Comparison of ENCODE assay signal across 9 mouse cellular contexts in genomic region chr8:70488931-70489470, GRCm38 (mm10). TPM values are rescaled to one million over a fixed set of nuclear protein-coding genes. Genes with fewer than 3 reads are reported as not detected.
DNase-seq lines count a peak whose midpoint lies in the region; ATAC-seq and TF ChIP-seq lines count a peak whose summit lies in the region.
"Had no signal": no experiment of that assay in that cellular context is flagged by ENCODE, and none has a peak within 500 bp of the region (broad histone marks: within the 10 kb centered on the region; RNA-seq: fewer than 3 reads in every experiment).

No protein-coding gene starts in this region.

- intact Hi-C loops in heart, postnatal 25 days (cut with DNase I): no loop called here

- peak overlapping the region; percentile 46; the same call in 1 of the 2 replicates for H3K9ac ChIP-seq in heart, embryonic 11.5 days (ENCODE audit: low read depth, low read length)
- H3K9ac ChIP-seq in hindbrain, embryonic 12.5 days: no peak overlapping the region
- H3K9ac ChIP-seq in midbrain, embryonic 11.5 days (ENCODE audit: low read length): no peak overlapping the region

- no peak overlapping the region for H3K27ac ChIP-seq in heart, embryonic 11.5 days (ENCODE audit: low read depth, low read length)
- H3K27ac ChIP-seq in hindbrain, embryonic 12.5 days: no peak overlapping the region
- no peak overlapping the region for H3K27ac ChIP-seq in midbrain, embryonic 11.5 days (ENCODE audit: low read depth, low read length)

- no peaks in the 10 kb centered on the region for H3K9me3 ChIP-seq in heart, embryonic 11.5 days (replicated peaks; ENCODE audit: control insufficient read depth, low read length)
- H3K9me3 ChIP-seq in E14TG2a.4 (ENCODE audit: low read length): no peaks in the 10 kb centered on the region
- no peaks in the 10 kb centered on the region for H3K9me3 ChIP-seq in hindbrain, embryonic 12.5 days (replicated peaks)
- H3K9me3 ChIP-seq in midbrain, embryonic 11.5 days (ENCODE audit: control insufficient read depth, low read length): no peaks in the 10 kb centered on the region

- H3K36me3 ChIP-seq in heart, embryonic 11.5 days (ENCODE audit: control insufficient read depth, insufficient read depth, low read length): no peaks in the 10 kb centered on the region
- no peaks in the 10 kb centered on the region for H3K36me3 ChIP-seq in E14TG2a.4 (ENCODE audit: insufficient read depth, low read length)
- no peaks in the 10 kb centered on the region for H3K36me3 ChIP-seq in hindbrain, embryonic 12.5 days
- no peaks in the 10 kb centered on the region for H3K36me3 ChIP-seq in midbrain, embryonic 11.5 days (ENCODE audit: control insufficient read depth, insufficient read depth, low read length)

- WGBS in heart, embryonic 11.5 days (ENCODE audit: insufficient replicate concordance): 2% methylated on average over 14 of the region's 14 CpGs
- 3% methylated on average over 14 of the region's 14 CpGs for WGBS in hindbrain, embryonic 12.5 days
- WGBS in midbrain, embryonic 11.5 days: 5% methylated on average over 14 of the region's 14 CpGs

- H3K27me3 ChIP-seq in heart, embryonic 11.5 days (ENCODE audit: control insufficient read depth, insufficient read depth, low read length): peaks cover 98% of the 10 kb centered on the region
- H3K27me3 ChIP-seq in E14TG2a.4 (ENCODE audit: insufficient read depth, low read length): peaks cover 99% of the 10 kb centered on the region
- peaks cover 100% of the 10 kb centered on the region for H3K27me3 ChIP-seq in hindbrain, embryonic 12.5 days
- H3K27me3 ChIP-seq in midbrain, embryonic 11.5 days (ENCODE audit: control insufficient read depth, insufficient read depth, low read length): peaks cover 90% of the 10 kb centered on the region

- peaks cover 44% of the 10 kb centered on the region for H3K4me1 ChIP-seq in heart, embryonic 11.5 days (ENCODE audit: control insufficient read depth, insufficient read depth, low read length)
- H3K4me1 ChIP-seq in E14TG2a.4 (replicated peaks; ENCODE audit: low read depth, low read length): peaks cover 75% of the 10 kb centered on the region
- peaks cover 52% of the 10 kb centered on the region for H3K4me1 ChIP-seq in hindbrain, embryonic 12.5 days
- peaks cover 33% of the 10 kb centered on the region for H3K4me1 ChIP-seq in midbrain, embryonic 11.5 days (ENCODE audit: control insufficient read depth, insufficient read depth, low read length)

- H3K4me2 ChIP-seq in heart, embryonic 11.5 days: peak overlapping the region; percentile 70
- H3K4me2 ChIP-seq in hindbrain, embryonic 12.5 days (replicated peaks): peak overlapping the region; percentile 70
- H3K4me2 ChIP-seq in midbrain, embryonic 11.5 days: peak overlapping the region; percentile 35

- ATAC-seq in heart, embryonic 11.5 days (replicated peaks; ENCODE audit: insufficient number of reproducible peaks, low FRiP score, low TSS enrichment): no peak
- no peak for ATAC-seq in hindbrain, embryonic 12.5 days (ENCODE audit: low FRiP score)
- ATAC-seq in midbrain, embryonic 11.5 days (ENCODE audit: low FRiP score): no peak

- no peak for DNase-seq in heart, postnatal 25 days (ENCODE audit: low spot score)
- DNase-seq in midbrain, embryonic 11.5 days (ENCODE audit: low spot score, missing footprints): peak; percentile 91
- no peak for DNase-seq in cerebellum, adult 11-12 months
- DNase-seq in layer of hippocampus, postnatal 14 days (ENCODE audit: low spot score in 2 of 2): no peak
- no peak for DNase-seq in retina, embryonic 14.5 days (ENCODE audit: low spot score)
- DNase-seq: B cell, adult 2 months had no signal

- TF ChIP-seq CTCF in E14TG2a.4 (conservative IDR thresholded peaks at IDR 0.05; ENCODE audit: low read length): no peak

- peak overlapping the region; percentile 46 for H3K4me3 ChIP-seq in heart, embryonic 11.5 days (ENCODE audit: low read depth, low read length)
- peak overlapping the region; percentile 64 for H3K4me3 ChIP-seq in E14TG2a.4 (replicated peaks; ENCODE audit: low read length)
- H3K4me3 ChIP-seq in hindbrain, embryonic 12.5 days: peak overlapping the region; percentile 20; the same call in 1 of the 2 replicates
- peak overlapping the region; percentile 18; the same call in 1 of the 2 replicates for H3K4me3 ChIP-seq in midbrain, embryonic 11.5 days (ENCODE audit: low read depth, low read length)

RNA-seq across cellular contexts. Expression of gene Tmem59l, which starts 1.8 kb away (rescaled TPM):
- polyA plus RNA-seq in heart, embryonic 11.5 days (2014; fragmentation: Nextera tagmentation; extraction: Ambion mirVana): 0.44 and 0.86 TPM in 2 replicates
- total RNA-seq in heart, postnatal 25 days (2021): not detected
- 27.0 and 29.2 TPM in 2 replicates for polyA plus RNA-seq in hindbrain, embryonic 12.5 days (2016; fragmentation: Nextera tagmentation; extraction: Ambion mirVana)
- 12.3 TPM in 2 replicates for polyA plus RNA-seq in midbrain, embryonic 11.5 days (2014; fragmentation: Nextera tagmentation; extraction: Ambion mirVana)
- total RNA-seq in layer of hippocampus, postnatal 14 days (2021): 100 to 1,000 TPM; 251 to 263 TPM

RNA-seq across cellular contexts. Expression of gene Crlf1, which starts 4.0 kb away (rescaled TPM):
- polyA plus RNA-seq in heart, embryonic 11.5 days (2014; fragmentation: Nextera tagmentation; extraction: Ambion mirVana): 0.80 and 3.8 TPM in 2 replicates
- total RNA-seq in heart, postnatal 25 days (2021): under 1 TPM; 0.34 to 0.81 TPM
- 3.3 and 4.2 TPM in 2 replicates for polyA plus RNA-seq in hindbrain, embryonic 12.5 days (2016; fragmentation: Nextera tagmentation; extraction: Ambion mirVana)
- polyA plus RNA-seq in midbrain, embryonic 11.5 days (2014; fragmentation: Nextera tagmentation; extraction: Ambion mirVana): 0.23 and 0.90 TPM in 2 replicates
- 10 to 100 TPM; 21.8 to 24.2 TPM for total RNA-seq in layer of hippocampus, postnatal 14 days (2021)

RNA-seq across cellular contexts. Expression of gene Klhl26, which starts 12.2 kb away (rescaled TPM):
- polyA plus RNA-seq in heart, embryonic 11.5 days (2014; fragmentation: Nextera tagmentation; extraction: Ambion mirVana): 9.2 and 10.1 TPM in 2 replicates
- 1 to 10 TPM; 7.6 to 7.7 TPM for total RNA-seq in heart, postnatal 25 days (2021)
- polyA plus RNA-seq in hindbrain, embryonic 12.5 days (2016; fragmentation: Nextera tagmentation; extraction: Ambion mirVana): 22.2 and 23.9 TPM in 2 replicates
- 12.6 and 13.1 TPM in 2 replicates for polyA plus RNA-seq in midbrain, embryonic 11.5 days (2014; fragmentation: Nextera tagmentation; extraction: Ambion mirVana)
- total RNA-seq in layer of hippocampus, postnatal 14 days (2021): 10 to 100 TPM; 44.7 to 45.5 TPM

RNA-seq across cellular contexts. Expression of gene Rex1bd, which starts 17.6 kb away (rescaled TPM):
- polyA plus RNA-seq in heart, embryonic 11.5 days (2014; fragmentation: Nextera tagmentation; extraction: Ambion mirVana): 109 and 124 TPM in 2 replicates
- 100 to 1,000 TPM; 102 TPM for total RNA-seq in heart, postnatal 25 days (2021)
- 118 TPM in 2 replicates for polyA plus RNA-seq in hindbrain, embryonic 12.5 days (2016; fragmentation: Nextera tagmentation; extraction: Ambion mirVana)
- 126 and 129 TPM in 2 replicates for polyA plus RNA-seq in midbrain, embryonic 11.5 days (2014; fragmentation: Nextera tagmentation; extraction: Ambion mirVana)
- total RNA-seq in layer of hippocampus, postnatal 14 days (2021): 100 to 1,000 TPM in 1 of 2 experiments, 10 to 100 TPM in 1; 83.2 to 103 TPM

RNA-seq across cellular contexts. Expression of gene Uba52, which starts 21.6 kb away (rescaled TPM):
- polyA plus RNA-seq in heart, embryonic 11.5 days (2014; fragmentation: Nextera tagmentation; extraction: Ambion mirVana): 798 and 827 TPM in 2 replicates
- total RNA-seq in heart, postnatal 25 days (2021): 1,000 to 10,000 TPM; 1,533 to 1,573 TPM
- polyA plus RNA-seq in hindbrain, embryonic 12.5 days (2016; fragmentation: Nextera tagmentation; extraction: Ambion mirVana): 633 and 755 TPM in 2 replicates
- 774 and 852 TPM in 2 replicates for polyA plus RNA-seq in midbrain, embryonic 11.5 days (2014; fragmentation: Nextera tagmentation; extraction: Ambion mirVana)
- 1,000 to 10,000 TPM; 1,048 to 1,082 TPM for total RNA-seq in layer of hippocampus, postnatal 14 days (2021)
